Mouse (Mus musculus): ENCODE results near the gene Tkt. TPM values are rescaled to one million over a fixed set of nuclear protein-coding genes. Genes with fewer than 3 reads are reported as not detected.
A peak's percentile ranks its signal among the peaks of the same experiment; 100 is the strongest.

The Tkt gene
- 278 and 288 TPM in 2 replicates for polyA plus RNA-seq (2015; fragmentation: Nextera tagmentation; extraction: Ambion mirVana)

DNA sequence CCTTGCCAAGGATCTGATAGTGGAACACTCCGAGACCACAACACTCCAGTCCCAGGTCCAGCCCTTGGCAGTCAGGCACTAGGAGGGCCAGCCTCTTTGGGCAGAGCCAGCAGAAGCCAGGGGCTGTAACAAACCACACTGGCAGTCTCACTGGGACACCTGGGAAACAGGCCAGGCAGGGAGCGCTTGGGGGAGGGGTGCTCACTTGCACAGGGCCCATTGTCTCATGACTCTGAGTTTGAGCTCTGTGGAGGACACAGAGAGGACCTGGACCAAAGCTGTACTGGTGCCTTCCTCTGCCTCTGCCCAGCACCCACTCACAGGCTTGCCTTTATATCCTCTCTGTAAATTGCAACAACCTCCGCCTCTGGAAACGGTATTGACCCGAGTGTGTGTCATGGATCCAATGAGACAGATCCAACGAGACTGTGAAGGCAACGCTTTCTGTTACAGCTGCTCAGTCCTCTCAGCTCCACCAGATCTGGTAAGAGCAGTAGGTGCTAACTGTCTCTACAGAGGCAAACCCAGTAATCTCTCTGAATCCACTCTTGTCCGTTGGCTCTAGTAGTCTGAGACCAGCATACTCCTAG is at the start of gene Tkt:
Gene Tkt (plus strand): TSS at position 229 of the 590 bp plus-strand sequence.
- Histone ChIP-seq H3K4me3 (peak within 1 kb of the TSS; percentile 65), H3K27ac (replicated peaks) (peak within 1 kb of the TSS; percentile 94), H3K9me3 (no peaks in the 10 kb centered on the region), H3K27me3 (no peaks in the 10 kb centered on the region), H3K9ac (peak within 1 kb of the TSS; percentile 74), H3K4me2 (peak within 1 kb of the TSS; percentile 74), H3K36me3 (no peaks in the 10 kb centered on the region), H3K4me1 (replicated peaks) (peaks cover 30% of the 10 kb centered on the region)
- WGBS, result 27% methylated on average over 8 of the region's 8 CpGs
- peak; percentile 55 for ATAC-seq (ENCODE audit: low FRiP score, low read depth)

DNA sequence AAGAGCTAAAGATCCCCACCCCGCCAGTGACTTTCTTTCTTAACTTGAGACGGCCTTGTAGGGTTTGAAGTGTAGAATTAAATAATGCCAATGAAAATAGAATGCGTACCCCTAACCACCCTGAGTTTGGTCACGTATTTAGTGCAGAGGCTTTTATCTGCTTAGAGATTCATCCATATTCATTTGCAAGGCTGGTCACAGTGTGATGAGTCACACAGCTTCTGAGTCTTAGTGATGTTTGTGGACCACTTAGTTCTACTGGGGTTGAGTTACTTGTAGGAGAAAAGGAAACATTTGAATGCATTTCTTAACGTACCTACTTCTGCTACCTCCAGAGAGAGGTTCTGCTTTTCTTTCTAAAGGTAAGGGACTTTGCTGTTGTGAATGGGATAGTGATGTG is 43.2 kb upstream of the Tkt start:
- ATAC-seq (ENCODE audit: low FRiP score, low read depth), result no peak
- no peaks in the 10 kb centered on the region for H3K9me3 ChIP-seq
- no peak overlapping the region for H3K9ac ChIP-seq
- H3K4me1 ChIP-seq (replicated peaks), result no peaks in the 10 kb centered on the region
- WGBS, result 85% methylated on average over 5 of the region's 5 CpGs
- no peak overlapping the region for H3K4me2 ChIP-seq
- no peaks in the 10 kb centered on the region for H3K27me3 ChIP-seq
- H3K36me3 ChIP-seq, result peaks cover 40% of the 10 kb centered on the region
- H3K27ac ChIP-seq (replicated peaks), result no peak overlapping the region
- H3K4me3 ChIP-seq, result no peak overlapping the region

DNA sequence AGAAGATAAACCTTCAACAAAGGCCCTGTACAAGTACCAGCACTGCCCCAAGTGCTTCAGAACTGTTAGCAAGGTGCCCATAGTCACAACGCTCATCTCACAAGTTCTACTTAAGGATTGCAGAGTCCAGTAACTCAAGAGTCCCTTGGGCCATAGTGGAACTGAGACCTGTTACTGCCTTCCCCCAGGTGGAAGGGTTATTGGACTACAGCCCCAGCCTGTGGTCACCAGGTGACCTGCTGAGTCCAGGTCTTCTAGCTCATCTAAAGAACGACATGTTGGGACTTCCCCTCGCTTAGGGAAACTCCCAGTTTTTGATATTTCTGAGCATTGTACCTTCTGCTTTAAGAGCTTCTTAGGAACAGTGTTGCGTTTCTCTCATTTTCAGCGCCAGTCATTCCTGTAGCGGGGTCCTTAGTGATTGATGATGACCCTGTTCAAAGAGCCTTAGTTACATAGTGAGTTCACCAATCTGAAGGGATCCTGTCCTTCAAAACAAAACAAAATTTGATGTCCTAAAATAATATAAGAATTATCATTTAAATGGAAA is 37.9 kb upstream of the Tkt start:
- no peak for ATAC-seq (ENCODE audit: low FRiP score, low read depth)
- H3K4me2 ChIP-seq, result no peak overlapping the region
- no peak overlapping the region for H3K9ac ChIP-seq
- no peaks in the 10 kb centered on the region for H3K4me1 ChIP-seq (replicated peaks)
- no peak overlapping the region for H3K27ac ChIP-seq (replicated peaks)
- 94% methylated on average over 6 of the region's 6 CpGs for whole genome bisulfite sequencing
- no peaks in the 10 kb centered on the region for H3K27me3 ChIP-seq
- H3K36me3 ChIP-seq, result peaks cover 51% of the 10 kb centered on the region
- H3K9me3 ChIP-seq, result no peaks in the 10 kb centered on the region
- H3K4me3 ChIP-seq, result no peak overlapping the region

DNA sequence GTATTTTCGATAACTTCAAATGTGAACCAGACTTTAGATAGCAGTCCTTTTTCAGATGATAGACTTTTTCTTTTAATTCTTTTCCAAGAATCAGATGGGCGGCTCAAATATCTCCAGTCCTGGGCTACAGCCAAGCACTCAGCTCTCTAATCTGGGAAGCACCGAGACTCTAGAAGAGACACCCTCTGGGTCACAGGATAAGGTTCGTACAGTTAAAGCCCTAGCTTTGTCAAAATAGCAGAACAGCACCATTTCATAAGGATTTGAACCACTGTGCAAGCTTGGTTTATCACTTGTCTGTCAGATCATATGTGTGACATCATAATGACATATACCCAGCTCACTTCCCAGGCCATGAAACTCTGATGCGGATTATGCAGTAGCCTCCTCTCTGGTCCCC is 35.3 kb upstream of the Tkt start:
- ATAC-seq (ENCODE audit: low FRiP score, low read depth), result no peak
- Histone ChIP-seq H3K4me2 (no peak overlapping the region), H3K4me1 (replicated peaks) (no peaks in the 10 kb centered on the region), H3K4me3 (no peak overlapping the region), H3K9me3 (no peaks in the 10 kb centered on the region), H3K27me3 (no peaks in the 10 kb centered on the region), H3K9ac (no peak overlapping the region), H3K36me3 (peaks cover 41% of the 10 kb centered on the region), H3K27ac (replicated peaks) (no peak overlapping the region)
- 94% methylated on average over 5 of the region's 5 CpGs for whole genome bisulfite sequencing

DNA sequence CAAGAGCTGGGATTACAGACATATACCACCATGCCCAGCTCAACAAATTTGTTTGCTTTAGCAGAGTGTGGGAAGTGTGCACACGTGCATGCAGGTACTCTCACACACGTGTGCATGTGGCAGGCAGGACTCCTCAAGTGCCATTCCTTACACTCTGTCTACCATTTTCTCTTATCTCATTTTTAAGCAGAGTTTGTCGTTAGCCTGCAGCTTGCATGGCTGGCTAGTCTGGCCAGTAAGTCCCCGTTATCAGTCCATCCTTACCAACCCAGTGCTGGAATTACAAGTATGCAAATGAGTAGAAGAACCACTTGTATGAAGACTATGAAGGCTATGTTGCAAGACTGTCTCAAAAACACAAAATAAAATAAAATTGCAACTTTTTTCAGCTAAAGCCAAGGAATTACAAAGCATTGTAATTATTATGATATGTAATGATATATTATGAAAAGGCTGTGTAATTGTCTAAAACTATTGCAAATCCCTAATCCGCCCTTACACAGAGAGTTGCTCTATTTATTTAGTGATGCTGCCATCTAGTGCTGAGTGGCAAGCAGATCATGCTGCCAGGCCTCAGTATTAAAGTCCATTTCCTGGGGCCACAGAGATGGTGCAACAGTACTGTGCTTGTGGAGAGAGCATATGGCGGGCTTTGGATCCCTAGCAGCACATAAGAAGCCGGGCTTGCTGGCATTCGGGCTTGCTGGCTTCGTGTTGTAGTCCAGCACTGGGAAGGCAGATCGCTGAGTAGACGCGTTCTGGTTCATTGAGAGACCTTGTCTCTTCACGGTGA is 32.0 kb upstream of the Tkt start:
- no peak overlapping the region for H3K9ac ChIP-seq
- no peak overlapping the region for H3K27ac ChIP-seq (replicated peaks)
- H3K4me2 ChIP-seq, result no peak overlapping the region
- no peaks in the 10 kb centered on the region for H3K9me3 ChIP-seq
- 88% methylated on average over 13 of the region's 13 CpGs for WGBS
- H3K4me1 ChIP-seq (replicated peaks), result no peaks in the 10 kb centered on the region
- peaks cover 55% of the 10 kb centered on the region for H3K36me3 ChIP-seq
- H3K27me3 ChIP-seq, result no peaks in the 10 kb centered on the region
- no peak for ATAC-seq (ENCODE audit: low FRiP score, low read depth)
- H3K4me3 ChIP-seq, result no peak overlapping the region

DNA sequence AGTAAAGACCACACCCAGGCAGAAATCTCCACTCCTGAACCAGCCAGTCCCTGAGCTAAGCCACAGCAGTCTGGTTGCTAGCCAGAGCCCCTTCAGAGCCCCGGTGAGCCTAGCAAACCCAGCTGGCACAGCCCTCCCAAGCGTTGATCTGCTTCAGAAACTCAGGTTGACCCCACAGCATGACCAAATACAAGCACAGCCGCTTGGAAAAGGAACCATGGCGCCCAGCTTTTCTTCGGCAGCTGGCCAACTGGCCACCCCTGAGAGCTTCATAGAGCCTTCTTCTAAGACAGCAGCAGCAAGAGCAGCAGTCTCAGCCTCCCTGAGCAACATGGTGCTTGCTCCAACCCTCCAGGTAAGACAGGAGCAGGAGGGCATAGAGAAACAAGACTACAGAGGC is 28.8 kb upstream of the Tkt start:
- no peak overlapping the region for H3K27ac ChIP-seq (replicated peaks)
- H3K27me3 ChIP-seq, result no peaks in the 10 kb centered on the region
- ATAC-seq (ENCODE audit: low FRiP score, low read depth), result no peak
- no peak overlapping the region for H3K4me2 ChIP-seq
- H3K9ac ChIP-seq, result no peak overlapping the region
- peaks cover 62% of the 10 kb centered on the region for H3K36me3 ChIP-seq
- H3K4me1 ChIP-seq (replicated peaks), result no peaks in the 10 kb centered on the region
- whole genome bisulfite sequencing, result 76% methylated on average over 5 of the region's 5 CpGs
- H3K9me3 ChIP-seq, result no peaks in the 10 kb centered on the region
- H3K4me3 ChIP-seq, result no peak overlapping the region

DNA sequence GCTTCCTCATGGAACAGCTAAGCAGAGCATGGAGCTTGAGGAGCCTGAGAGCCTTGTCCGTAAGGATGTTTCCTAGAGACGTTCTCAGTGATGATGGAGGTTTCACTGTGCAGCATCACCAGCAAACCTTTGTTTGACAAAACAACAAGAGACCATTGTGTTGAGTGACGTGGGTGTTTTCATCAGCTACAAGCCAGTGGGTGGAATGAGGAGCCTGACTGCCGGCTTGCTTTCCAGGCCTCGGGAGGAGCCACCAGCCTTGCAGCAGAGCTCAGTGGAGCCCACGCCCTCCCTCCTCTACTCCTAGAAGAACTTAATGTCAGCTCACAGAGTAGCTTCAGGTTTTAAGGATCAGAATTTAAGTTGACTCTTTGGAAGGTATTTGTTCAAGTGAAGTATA is 24.8 kb upstream of the Tkt start:
- peaks cover 67% of the 10 kb centered on the region for H3K36me3 ChIP-seq

DNA sequence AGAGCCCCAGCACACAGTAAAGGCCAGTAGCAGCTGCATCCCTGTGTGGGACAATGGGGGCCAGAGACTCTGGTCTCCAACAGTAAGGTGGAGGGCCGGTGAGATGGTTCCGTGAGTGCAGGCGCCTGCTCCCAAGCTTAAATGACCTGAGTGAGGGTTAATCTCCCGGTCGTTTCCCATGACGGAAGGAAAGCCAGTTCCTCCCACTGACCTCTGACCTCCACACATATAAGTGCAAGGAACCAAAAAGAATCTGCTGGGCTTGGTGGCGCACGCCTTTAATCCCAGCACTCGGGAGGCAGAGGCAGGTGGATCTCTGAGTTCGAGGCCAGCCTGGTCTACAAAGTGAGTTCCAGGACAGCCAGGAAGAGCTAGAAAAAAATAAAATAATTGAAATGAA is 19.8 kb upstream of the Tkt start:
- no peak overlapping the region for H3K4me2 ChIP-seq
- ATAC-seq (ENCODE audit: low FRiP score, low read depth), result no peak
- H3K36me3 ChIP-seq, result peaks cover 21% of the 10 kb centered on the region
- 92% methylated on average over 10 of the region's 10 CpGs for WGBS
- H3K27ac ChIP-seq (replicated peaks), result no peak overlapping the region
- H3K4me1 ChIP-seq (replicated peaks), result peaks cover 8% of the 10 kb centered on the region
- H3K9ac ChIP-seq, result no peak overlapping the region
- no peaks in the 10 kb centered on the region for H3K9me3 ChIP-seq
- no peak overlapping the region for H3K4me3 ChIP-seq
- no peaks in the 10 kb centered on the region for H3K27me3 ChIP-seq

More for the DNA sequence above, 24.8 kb upstream of the Tkt start:
- Histone ChIP-seq H3K9me3 (no peaks in the 10 kb centered on the region), H3K27me3 (no peaks in the 10 kb centered on the region), H3K9ac (no peak overlapping the region), H3K4me3 (no peak overlapping the region), H3K4me2 (no peak overlapping the region), H3K4me1 (replicated peaks) (no peaks in the 10 kb centered on the region), H3K27ac (replicated peaks) (no peak overlapping the region)
- WGBS, result 67% methylated on average over 6 of the region's 6 CpGs
- no peak for ATAC-seq (ENCODE audit: low FRiP score, low read depth)

DNA sequence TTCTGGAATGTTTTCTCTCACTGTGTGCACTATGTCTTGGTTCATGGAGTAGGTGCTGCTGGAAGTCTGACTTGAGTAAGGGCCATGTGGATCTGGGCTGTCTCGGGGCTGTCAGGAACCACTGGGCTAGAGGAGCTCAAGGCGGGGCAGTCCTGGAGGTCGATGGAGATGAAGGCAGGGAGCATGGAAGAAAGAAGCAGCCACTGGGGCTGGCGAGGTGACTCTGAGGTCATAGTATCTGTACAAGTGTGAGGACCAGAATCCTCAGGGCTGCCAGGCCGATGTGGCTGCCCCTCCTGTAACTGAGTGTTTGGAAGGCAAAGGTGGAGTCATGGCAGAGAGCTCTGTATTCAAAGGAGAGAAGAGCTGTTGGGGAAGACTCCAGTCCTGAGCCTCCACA is 19.2 kb upstream of the Tkt start:
- Histone ChIP-seq H3K9ac (no peak overlapping the region), H3K4me2 (no peak overlapping the region), H3K36me3 (peaks cover 17% of the 10 kb centered on the region; the same call in 1 of the 2 replicates), H3K4me3 (no peak overlapping the region), H3K4me1 (replicated peaks) (peaks cover 8% of the 10 kb centered on the region), H3K27me3 (no peaks in the 10 kb centered on the region), H3K27ac (replicated peaks) (no peak overlapping the region), H3K9me3 (no peaks in the 10 kb centered on the region)
- 83% methylated on average over 5 of the region's 5 CpGs for WGBS
- no peak for ATAC-seq (ENCODE audit: low FRiP score, low read depth)

DNA sequence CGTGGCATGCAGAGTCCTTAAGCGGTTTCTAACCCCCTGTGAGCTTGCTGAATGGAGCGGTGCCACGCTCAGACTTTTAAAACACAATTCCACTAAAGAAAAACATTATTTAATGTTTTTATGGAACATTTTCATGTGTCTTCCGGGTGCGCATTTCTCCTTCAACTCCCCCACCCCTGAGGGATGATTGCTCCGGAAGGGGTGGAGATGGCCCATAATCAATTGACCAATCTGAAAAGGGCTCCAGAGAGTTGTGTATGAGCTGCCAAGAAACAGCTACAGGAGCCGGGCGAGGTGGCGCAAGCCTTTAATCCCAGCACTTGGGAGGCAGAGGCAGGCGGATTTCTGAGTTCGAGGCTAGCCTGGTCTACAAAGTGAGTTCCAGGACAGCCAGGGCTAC is 18.7 kb upstream of the Tkt start:
- no peak for ATAC-seq (ENCODE audit: low FRiP score, low read depth)
- H3K4me3 ChIP-seq, result no peak overlapping the region

DNA sequence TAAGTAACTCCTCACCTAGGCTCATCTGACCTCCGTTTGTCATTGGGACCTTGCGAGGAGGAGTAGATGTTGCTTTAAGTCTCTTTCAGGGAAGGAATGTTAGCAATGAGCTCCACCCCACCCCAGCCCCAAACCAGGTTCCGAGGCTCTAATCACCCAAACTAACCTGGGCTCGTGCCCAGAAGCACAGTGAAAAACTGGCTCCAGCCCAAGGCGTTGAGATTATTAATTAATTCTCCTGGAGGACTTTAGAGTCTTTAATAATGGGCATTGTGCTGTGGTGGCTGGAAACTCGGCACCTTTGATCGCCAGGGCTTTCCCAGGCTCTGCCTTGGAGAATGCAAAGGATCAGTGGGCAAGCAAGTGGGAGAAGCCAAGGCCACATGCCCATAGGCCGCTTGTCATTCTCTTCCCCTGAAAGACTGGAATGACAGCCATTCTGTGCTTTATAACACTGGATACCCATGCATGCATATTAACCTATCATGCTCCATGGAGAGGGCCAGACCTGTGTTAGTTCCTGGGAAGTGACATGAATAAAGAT is 17.4 kb upstream of the Tkt start:
- 44% methylated on average over 8 of the region's 8 CpGs for WGBS
- Histone ChIP-seq H3K9me3 (no peaks in the 10 kb centered on the region), H3K27me3 (no peaks in the 10 kb centered on the region), H3K4me1 (replicated peaks) (peaks cover 8% of the 10 kb centered on the region), H3K9ac (no peak overlapping the region), H3K27ac (replicated peaks) (no peak overlapping the region), H3K4me2 (no peak overlapping the region), H3K36me3 (peaks cover 11% of the 10 kb centered on the region; the same call in 1 of the 2 replicates), H3K4me3 (no peak overlapping the region)
- ATAC-seq (ENCODE audit: low FRiP score, low read depth), result 0 out of 2 replicates have a peak, but pooled peaks have one; percentile 30

More for the DNA sequence above, 18.7 kb upstream of the Tkt start:
- Histone ChIP-seq H3K4me2 (no peak overlapping the region), H3K9me3 (no peaks in the 10 kb centered on the region), H3K27ac (replicated peaks) (no peak overlapping the region), H3K4me1 (replicated peaks) (peaks cover 8% of the 10 kb centered on the region), H3K36me3 (peaks cover 17% of the 10 kb centered on the region; the same call in 1 of the 2 replicates), H3K9ac (no peak overlapping the region), H3K27me3 (no peaks in the 10 kb centered on the region)
- 92% methylated on average over 12 of the region's 12 CpGs for WGBS

DNA sequence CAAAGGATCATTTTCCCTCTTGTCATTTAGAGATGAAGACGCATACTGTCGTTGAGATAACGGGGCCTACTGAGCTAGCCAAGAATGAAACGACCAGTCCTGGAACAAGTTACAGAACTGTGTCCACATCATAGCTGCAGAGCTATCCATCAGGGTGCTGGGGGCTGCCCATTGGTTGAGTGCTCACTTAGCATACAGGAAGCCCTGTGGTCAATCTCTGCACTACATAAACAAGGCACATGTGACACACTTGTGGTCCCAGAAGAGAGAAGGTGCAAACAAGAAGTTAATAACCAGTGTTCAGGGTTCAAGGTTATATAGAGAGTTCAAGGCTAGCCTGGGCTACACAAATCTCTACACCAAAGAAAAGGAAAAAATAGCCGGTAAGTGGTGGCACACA is 16.7 kb upstream of the Tkt start:
- ATAC-seq (ENCODE audit: low FRiP score, low read depth), result no peak
- H3K27ac ChIP-seq (replicated peaks), result no peak overlapping the region
- H3K36me3 ChIP-seq, result peaks cover 5% of the 10 kb centered on the region; the same call in 1 of the 2 replicates
- H3K27me3 ChIP-seq, result no peaks in the 10 kb centered on the region
- H3K9ac ChIP-seq, result no peak overlapping the region
- H3K4me3 ChIP-seq, result no peak overlapping the region
- WGBS, result 81% methylated on average over 5 of the region's 5 CpGs
- H3K4me2 ChIP-seq, result no peak overlapping the region
- H3K9me3 ChIP-seq, result no peaks in the 10 kb centered on the region
- H3K4me1 ChIP-seq (replicated peaks), result peaks cover 8% of the 10 kb centered on the region

Measured in hindbrain, embryonic 15.5 days (tissue).